Mouse (Mus musculus) myocyte (in vitro differentiated cells): ENCODE measurements at regions not wholly inside any gene's neighbourhood (a gene's known extent, or its start where the extent isn't known, plus 50 kb on each side); places are given as distances from the start of the nearest gene placed in this dataset.

Source experiments
- MYOD1 ChIP-seq, 3 experiments: IDR thresholded peaks; one replicate each; pipeline ENCODE4 v1.6.1; 2011; ENCODE audit warnings: control low read depth in 2 of 3, low read depth in 2 of 3, mild to moderate bottlenecking in 2 of 3, moderate library complexity in 1 of 3; ENCODE audit not compliant: insufficient read length in 2 of 3, control insufficient read depth in 1 of 3
- MYOG ChIP-seq, 3 experiments: IDR thresholded peaks; one replicate each; pipeline ENCODE4 v1.6.1; 2011; ENCODE audit warnings: control low read depth in 2 of 3, low read depth in 2 of 3, mild to moderate bottlenecking in 2 of 3; ENCODE audit not compliant: insufficient read length in 2 of 3, control insufficient read depth in 1 of 3, insufficient read depth in 1 of 3
- POLR2A ChIP-seq: IDR thresholded peaks from one replicate; pipeline ENCODE4 v1.6.1; 2011; ENCODE audit warnings: low read depth, mild to moderate bottlenecking, control low read depth, moderate library complexity; ENCODE audit not compliant: insufficient read length
- TCF12 ChIP-seq: IDR thresholded peaks from one replicate; pipeline ENCODE4 v1.6.1; 2011; ENCODE audit warnings: mild to moderate bottlenecking, control low read depth; ENCODE audit not compliant: poor library complexity, insufficient read depth, severe bottlenecking

- TF ChIP-seq POLR2A: no peak
- no peak for TF ChIP-seq TCF12
- TF ChIP-seq MYOG (IDR thresholded peaks at IDR 0.05; ENCODE audit: control insufficient read depth in 1 of 3, insufficient read depth in 1 of 3, insufficient read length in 2 of 3, low read depth in 2 of 3): no peak
- no peak for TF ChIP-seq MYOD1 (IDR thresholded peaks at IDR 0.05; ENCODE audit: control insufficient read depth in 1 of 3, insufficient read length in 2 of 3, low read depth in 2 of 3)
These were observed 283.3 kb upstream of the Gm21798 start for GRCm38 (mm10) chr15:64534166-64534565.
